Mouse (Mus musculus) cerebellum, postnatal 36 days (tissue): ENCODE data around the gene 0610012G03Rik.
A peak's percentile ranks its signal among the peaks of the same experiment; 100 is the strongest.
"Not testable (repeated sequence)": the region's sequence is repeated elsewhere in the genome, so short reads cannot be mapped to it uniquely, and the experiment has no call there.

Source experiments
- DNase-seq, 2 experiments: peaks; one replicate each; pipeline ENCODE4 v3.0.0; 2021 to 2022; ENCODE audit warnings: mixed read lengths in 2 of 2

Gene 0610012G03Rik

DNA sequence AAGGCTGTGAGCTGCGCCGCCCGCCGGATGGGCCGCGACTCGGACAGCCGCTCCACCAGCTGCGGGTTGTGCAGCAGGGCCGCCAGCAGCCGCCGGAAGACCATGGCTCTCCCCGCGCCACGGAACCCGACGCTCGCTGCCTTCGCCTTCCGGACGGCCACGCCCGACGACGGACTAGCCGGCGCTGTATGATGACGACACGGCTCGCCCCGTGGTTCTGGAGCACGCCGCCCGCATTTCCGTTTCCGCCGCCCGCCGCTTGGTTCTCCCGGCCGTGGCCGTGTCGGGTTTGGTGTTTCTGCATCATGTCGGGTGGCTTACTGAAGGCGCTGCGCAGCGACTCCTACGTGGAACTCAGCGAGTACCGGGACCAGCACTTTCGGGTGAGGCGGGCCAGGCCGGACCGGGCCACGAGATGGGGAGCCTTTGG, at the start of gene 0610012G03Rik, which contains the start of gene Ncbp2:
Gene 0610012G03Rik (minus strand): TSS at position 150 of the 430 bp plus-strand sequence.
Gene Ncbp2 (plus strand): TSS at position 169 of the 430 bp plus-strand sequence.
- peak; percentile 95 to 96 for DNase-seq

DNA sequence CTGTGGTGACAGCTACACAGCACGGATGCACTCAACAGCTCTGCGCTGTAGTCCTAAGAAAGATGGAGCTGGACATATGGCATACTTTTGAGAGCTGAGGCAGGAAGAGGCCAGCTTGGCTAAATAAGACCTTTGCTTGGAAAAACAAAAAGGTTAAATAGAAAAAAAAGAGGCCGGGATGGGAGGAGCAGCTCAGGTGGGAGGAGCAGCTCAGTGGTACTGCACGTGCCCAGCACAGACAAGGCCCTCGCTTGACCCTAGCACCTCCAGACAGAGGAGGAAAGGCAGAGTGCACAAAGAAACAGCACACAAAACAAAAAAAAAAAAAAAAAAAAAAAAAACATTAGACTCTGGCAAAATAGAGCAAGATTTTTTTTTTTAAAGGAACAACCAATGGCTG, 48.1 kb upstream of the 0610012G03Rik start:
- no peak for DNase-seq

DNA sequence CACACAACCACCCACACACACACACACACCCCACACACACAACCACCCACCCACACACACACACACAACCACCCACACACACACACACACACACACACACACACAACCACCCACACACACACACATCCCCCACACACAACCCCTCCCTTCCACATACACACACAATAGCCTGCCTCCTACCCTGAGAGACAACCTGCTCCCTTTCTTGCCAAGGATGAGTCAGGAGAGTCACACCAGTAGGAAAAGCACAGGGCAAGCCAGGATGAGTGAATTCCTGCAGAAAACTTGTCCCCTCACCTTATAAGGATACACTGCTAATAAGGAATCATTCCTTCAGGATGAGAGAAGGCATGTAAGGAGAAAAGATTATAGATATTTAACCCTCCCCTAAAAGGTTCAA, 45.7 kb upstream of the 0610012G03Rik start:
- no peak for DNase-seq

DNA sequence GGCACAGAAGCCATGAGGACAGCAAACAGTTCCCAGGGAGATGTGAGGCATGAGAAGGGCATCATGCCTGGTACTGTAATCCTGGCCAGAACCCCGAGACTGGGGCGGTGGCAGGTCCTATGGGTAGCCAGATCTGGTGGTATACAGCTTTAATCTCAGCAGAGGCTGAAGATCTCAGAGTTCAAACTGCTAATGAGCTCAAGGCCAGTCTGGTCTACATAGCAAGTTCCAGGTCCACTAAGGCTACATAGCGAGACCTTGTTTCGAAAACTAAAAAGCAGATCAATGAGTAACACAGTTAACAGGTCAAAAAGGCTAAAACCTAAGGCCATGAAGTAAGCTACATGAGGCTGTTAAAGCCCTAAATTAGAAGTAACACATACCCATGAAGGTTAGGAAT, 44.9 kb upstream of the 0610012G03Rik start:
- DNase-seq, result no peak

DNA sequence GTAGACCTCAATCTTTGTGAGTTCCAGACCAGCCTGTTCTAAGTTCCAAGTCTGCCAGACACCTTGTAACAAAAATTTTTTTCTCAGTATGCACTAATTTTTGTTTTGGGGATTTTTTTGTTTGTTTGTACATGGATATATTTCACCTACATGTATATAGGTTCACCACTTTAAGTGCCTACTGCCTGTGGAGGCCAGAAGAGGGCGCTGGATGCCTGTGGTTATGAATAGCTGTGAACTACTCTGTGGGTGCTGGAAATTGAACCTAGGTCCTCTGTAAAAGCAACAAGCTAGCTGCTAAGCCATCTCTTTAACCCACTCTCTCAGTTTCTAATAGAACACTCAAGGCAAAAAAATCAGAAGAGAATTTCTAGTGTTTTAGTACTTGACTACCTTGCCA, 43.7 kb upstream of the 0610012G03Rik start:
- no peak for DNase-seq

DNA sequence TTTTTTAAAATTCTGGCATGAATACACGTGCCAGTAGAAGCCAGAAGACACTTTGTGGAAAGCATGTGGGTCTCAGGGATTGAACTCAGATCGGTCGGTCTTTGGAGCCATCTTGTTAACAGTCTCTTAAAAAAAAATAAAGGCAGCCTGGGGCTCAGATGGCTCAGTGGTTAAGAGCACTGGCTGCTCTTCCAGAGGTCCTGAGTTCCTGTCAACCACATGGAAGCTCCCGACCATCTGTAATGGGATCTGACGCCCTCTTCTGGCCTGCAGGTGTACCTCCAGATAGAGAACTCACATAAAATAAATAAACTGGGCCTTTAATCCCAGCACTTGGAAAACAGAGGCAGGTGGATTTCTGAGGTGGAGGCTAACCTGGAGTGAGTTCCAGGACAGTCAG, 32.7 kb upstream of the 0610012G03Rik start:
- no peak for DNase-seq

DNA sequence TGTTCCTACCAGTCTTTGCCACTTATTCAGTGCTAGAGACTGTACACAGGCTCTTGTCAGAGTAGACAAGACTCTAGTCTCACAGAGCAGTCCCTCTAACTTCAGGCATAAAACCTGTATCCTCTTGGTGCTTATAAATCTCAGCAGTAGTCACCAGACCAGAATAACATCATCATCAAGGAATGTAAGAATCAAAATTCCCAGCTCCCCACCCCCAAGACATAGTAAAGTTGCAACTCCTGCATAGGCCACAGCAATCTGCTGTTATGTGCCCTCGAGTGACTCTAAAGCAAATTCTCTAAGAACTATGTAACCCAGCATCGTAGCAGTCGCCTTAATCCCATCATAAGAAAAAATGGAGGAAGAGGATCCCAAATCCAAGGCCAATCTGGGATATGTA, 31.2 kb upstream of the 0610012G03Rik start:
- DNase-seq, result no peak

DNA sequence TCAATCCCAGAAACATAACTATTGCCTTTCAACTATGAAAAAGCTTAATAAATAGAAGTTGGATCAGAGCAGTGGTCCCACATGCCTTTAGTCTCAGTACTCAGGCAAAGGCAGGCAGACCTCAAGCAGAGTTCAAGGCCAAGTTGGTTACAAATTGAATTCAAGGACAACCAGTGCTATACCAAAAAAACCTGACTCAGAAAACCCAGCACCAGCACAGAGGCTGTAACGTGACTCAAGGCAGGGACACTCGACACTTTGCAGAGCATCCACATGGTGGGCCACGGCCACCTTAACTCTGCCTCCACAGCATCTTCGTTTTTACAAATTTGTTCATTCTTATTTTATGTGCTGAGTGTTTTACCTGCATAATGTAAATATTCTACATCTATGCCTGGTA, 27.0 kb upstream of the 0610012G03Rik start:
- DNase-seq, result no peak

DNA sequence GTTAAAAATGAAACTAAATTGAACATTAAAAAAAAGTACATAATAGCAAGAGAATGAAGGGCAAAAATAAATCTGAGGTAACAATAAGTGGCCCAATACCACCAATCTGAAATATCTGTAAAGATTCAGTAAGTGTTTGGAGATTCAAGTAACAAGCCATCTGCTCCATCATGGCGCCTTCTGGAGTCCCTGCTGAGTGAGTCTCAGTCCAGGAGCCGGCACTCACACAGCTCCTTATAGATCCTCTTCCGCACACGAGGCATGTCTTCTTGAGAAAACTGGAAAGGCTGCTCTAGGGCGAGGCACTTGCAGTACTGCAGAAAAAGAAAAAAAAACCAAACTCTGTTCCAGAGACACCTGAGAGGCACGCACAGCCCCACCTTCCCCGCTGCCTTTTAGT, 14.9 kb upstream of the 0610012G03Rik start:
- DNase-seq, result no peak

DNA sequence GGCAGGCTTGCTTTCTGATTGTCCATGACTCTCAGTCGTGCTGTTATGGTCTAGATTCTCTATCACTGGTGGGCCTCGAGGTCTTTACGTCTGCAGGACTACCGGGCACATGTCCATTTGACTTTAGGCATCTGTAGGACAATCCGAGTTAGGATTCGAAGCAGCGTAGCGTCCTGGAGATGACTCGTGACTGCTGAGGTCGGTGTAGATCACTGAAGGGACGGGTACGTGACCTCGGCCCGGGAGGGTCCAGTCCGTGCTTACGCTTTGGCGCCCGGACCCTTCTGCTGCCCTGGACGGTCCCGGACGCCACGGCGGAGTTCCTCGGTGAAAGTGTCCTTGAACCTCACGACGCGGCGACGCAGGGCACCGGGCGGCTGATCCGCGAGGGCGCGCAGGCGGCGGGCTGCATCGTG, 385 bp downstream of the 0610012G03Rik start:
- no peak for DNase-seq

DNA sequence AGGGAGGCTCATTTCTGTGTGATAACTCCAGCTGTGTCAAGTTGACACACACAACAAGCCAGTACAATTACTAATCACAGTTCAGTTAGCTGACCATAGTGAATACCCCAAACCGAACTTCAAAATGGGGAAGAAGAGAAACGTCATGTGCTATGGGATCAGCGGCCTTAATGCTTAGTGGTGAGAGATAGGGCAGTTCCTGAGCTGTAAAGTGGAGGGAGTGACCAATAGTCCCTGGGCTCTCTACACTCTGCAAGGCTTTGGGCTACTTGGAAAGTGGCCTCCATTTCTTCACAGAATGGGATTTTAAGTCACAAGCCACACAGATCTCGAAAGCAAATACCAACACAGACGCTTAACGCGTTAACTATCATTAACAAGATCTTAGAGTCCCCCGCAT, 961 bp downstream of the 0610012G03Rik start:
- DNase-seq, result no peak

DNA sequence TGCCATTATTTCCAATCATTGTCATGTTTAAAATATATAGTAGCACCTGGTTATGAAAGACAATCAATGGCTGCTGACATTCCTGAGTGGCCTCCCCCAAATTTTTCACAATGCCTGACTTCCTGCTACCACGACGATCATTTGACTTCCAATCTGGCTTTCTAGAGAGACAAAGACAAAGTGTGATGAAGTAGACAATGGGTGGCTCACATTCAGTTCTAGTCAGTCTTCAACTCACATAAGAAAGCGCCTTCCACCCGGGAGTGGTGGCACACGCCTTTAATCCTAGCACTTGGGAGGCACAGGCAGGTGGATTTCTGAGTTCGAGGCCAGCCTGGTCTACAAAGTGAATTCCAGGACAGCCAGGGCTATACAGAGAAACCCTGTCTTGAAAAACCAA, 2.3 kb downstream of the 0610012G03Rik start:
- not testable (repeated sequence) for DNase-seq

DNA sequence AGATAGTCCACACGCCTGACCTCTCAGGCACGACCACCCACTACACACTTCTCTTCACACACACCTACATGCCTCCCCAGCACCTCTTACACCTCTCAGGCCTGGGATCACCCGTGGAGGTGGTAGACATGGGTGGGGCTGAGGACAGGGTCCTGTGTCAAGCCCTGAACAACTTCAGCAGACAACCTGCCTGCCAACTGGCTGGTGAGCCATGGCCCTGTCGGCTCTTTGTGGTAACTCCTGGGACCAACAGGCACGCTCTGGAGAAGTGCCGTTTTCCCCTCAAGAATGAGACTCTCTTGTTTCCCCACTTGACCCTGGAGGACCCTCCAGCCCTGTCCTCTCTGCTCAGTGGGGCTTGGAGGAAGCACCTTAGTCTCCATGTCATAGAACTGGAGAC, 2.9 kb downstream of the 0610012G03Rik start:
- no peak for DNase-seq

DNA sequence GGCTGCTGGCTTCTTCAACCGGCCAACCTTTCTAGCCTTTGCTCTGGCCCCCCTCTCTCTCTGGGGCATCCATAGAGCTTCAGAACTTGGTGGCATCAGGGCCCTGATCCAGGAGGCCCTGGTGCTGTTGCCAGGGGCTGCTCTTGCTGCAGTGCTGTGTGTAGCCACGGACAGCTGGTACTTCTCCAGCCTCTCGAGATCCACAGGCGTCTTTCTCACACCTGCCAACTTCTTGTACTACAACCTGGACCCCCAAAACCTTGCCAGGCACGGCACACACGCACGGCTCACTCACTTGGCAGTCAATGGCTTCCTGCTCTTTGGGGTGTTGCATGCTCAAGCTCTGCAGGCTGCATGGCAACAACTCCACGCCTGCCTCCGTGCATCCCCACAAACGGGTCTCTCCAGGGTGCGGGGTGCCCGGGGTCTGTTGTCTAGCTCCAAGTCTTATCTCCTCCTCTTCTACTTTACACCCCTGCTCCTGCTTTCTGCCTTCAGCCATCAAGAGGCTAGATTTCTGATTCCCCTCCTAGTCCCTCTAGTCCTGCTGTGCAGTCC, 3.5 kb downstream of the 0610012G03Rik start:
- DNase-seq, result no peak

DNA sequence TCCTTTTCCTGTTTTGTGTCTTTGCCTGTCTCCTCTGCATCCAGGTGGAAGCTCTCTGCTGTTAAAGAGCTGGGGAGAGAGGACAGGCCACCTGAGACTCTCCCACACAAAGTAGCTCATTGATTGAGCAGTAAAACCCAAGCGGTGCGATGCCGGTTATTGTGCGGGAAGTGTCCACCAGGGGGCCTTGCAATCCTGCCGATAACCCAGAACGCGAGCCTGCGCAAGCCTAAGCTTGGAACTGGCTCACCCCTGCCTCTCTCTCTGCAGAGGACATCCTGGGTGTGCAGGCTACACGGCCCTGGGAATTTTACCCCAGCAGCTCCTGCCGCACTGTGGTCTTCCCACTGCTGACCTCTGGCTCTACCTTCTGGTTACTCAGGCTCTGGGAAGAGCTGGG, 4.3 kb downstream of the 0610012G03Rik start:
- DNase-seq, result peak; percentile 78 to 80

DNA sequence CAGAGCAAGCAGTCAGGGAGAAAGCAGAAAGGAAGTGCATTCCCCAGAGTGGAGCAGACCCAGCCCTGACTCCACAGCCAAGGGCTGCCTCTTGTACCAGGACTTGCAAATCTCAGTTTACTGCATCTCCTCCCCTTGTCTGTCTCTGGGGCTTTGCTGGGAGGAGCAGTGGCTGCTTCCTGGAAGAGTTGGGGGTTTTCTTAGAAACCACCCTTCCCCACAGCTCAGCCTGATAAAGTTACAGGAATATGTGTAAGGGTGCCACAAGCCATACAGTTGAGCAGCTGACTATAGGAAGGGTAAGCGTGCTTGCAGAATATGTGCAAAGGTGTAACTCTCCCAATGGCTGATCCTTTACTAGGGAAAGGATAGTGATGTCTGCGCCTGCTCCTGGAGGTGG, 7.7 kb downstream of the 0610012G03Rik start:
- no peak for DNase-seq

DNA sequence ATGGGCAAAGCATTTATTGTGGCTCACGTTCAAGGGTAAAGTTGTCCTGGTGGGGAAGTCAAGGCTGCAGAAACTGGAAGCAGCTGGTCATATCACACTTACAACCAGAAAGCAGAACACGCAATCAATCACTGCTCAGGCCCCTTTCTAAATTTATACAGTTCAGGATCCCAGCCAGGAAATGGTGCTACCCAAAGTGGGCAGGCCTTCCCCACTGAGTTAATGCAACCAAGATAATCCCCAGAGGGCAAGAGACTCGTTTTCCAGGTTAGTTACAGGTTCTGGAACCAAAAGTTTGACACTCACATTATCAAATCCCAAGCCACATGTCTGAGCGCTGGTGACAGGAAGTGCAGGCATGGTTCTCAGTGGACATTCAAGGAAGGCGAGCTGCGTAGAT, 9.4 kb downstream of the 0610012G03Rik start:
- no peak for DNase-seq

DNA sequence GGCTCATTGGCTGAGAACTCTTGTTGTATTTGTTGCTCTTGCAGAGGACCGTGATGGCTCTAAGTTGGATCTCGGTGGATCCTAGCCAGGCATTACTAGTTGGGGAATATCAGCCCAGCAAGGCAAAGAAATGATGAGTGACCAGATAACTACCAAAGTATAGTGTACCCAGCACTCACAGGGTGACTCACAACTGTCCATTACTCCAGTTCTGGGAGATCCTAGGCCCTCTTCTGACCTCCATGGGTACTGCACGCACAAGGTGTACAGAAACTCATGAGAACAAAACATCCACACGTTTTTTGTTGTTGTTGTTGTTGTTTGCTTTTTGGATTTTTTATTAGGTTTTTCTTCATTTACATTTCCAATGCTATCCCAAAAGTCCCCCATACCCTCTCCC, 11.7 kb downstream of the 0610012G03Rik start:
- no peak for DNase-seq

DNA sequence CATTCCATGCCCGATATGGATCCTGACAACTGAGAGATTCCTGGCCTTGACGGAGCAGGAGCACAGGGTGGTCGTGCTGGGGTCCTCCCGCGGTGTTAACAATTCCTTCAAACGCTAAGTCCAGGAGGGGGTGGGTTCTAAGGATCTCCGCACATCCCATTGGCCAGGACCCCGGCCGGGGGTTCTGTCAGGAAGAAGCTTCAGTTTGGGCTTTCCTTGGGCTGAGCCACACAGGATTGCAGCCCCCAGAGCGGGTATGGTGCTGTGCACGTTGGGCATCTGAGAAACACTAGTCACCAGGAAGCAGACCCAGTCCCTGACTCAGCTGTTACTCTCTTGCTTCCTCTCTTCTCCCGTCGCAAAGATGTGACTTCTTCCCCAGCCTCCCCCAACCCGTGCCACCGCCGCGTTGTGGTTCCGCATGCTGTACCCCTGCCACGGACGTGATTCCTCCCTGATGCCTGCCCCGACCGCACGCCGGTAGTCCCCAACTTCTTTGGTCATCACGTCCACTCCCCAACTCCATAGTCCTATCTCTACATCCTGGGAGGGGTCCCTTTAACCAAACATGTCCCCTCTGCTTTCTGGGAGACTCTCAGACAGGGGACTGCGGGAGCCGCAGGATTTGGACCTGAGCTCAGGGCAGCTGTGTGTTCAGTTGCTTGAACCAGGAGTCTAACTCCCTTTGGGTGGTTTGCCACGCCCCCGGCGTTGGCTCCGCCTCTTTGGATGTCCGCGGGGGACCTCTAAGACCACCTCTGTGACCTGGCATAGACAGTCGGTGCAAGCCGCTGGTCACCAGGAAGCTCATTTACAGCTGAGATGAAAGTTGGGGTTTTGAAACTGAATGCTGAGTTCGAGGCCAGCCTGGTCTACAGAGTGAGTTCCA, 13.0 kb downstream of the 0610012G03Rik start:
- peak; percentile 23 to 29 for DNase-seq

DNA sequence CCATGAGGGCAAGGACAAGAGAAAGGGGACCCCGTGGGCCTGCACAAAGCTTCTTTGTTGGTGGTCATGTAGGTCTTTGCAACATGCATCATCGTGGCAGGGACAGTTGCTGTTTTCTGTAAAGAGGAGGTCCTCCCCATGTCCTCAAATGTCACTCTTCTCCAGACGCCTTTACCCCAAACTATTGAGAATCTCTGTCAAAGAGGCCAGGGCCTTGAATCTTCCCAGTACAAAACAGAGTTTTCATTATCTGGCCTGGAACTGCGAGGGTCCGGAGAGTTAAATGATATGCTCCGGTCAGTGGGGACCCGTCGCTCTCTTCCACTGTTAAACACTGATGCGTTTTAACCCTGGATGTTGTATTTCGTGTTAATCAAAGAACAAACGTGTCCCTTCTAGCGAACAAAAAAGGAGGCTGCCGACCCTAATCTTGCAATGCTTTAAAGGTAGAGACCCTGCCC, 13.7 kb downstream of the 0610012G03Rik start:
- DNase-seq, result peak in 1 of 2 experiments; percentile 40

DNA sequence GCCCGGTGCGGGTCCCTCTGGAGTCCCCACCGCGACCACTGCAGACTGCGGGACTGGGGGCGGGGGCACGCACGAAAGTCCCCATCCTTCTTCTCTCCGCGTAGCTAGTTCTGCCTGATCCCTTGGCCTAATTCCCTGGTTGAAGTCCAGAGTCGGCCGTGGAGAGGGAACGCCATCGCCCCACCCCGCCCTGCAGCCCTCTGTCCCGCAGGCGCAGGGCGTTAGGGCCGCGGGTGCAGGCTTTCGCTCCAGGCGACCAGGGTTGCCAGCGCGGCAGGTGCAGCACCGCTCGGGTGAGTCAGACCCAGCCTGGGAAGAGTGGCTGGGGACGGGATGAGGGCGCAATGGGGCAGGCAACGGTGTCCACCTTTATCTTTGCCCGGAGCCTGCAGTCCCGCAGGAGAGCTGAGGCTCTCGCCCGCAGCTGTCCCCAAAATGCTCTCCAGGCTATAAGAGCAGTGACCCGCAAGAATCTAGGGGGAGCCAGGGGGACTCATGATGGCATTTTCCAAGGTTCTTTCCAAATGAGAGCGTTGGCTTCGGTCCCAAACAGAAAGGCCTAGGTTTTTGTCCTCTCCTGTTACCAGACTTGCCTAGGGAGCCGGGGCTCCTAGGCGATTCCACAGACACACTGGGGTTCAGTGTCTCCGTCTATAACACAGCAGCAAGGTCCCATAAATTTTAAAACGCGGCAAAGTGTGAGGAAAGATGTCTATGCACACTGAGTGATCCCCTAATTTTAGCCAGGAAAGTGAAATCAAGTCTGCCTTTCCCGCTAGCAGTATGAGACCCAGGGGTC, 14.3 kb downstream of the 0610012G03Rik start, which contains the start of gene Pigz:
Gene Pigz (plus strand): TSS at position 101 of the 799 bp plus-strand sequence.
- peak; percentile 81 to 83 for DNase-seq

DNA sequence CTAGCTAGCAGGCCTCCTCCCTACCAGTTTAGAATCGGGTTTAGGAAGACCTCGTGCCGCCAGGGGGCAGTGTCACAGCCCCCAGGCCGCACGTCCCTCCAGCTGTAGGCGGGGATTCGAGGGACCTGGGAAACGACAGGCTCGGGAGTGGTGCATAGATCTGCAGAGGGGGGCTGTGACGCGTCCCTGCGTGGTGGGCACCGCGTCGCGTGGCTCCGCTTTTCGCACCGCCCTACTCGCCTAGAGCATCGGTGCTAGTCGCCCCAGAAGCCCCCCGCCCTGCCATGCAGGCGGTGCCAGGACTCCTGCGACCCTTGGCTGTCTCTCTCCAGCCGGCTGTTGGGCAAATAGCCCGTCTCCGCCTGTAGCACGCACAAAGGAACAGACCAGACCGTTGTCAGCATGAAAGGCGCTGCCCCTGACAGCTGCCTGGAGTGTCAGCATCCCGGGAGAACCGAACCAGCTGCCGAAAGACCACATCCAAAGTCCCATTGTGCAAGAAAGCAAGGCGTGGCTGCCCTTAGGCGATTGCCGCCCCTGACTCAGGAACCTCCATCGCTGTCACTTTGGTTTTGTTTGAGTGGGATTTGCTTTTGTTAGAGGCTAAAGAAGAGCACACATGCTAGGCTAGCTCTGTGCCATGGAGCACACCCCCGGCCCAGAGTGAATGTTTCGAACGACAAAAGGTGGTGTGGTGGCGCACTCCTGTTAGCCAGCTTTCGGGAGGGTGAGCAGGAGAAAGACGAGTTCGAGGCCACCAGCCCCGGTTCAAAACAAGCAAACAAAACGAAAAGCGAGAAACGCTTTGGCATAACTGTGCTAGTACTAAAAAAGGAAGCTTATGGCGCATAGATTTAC, 15.2 kb downstream of the 0610012G03Rik start:
- peak; percentile 86 to 92 for DNase-seq
